Mouse (Mus musculus) heart, adult 9 months (tissue): Measurements from ENCODE around the gene Pianp.
A peak's percentile ranks its signal among the peaks of the same experiment; 100 is the strongest.
"Not testable (repeated sequence)": the region's sequence is repeated elsewhere in the genome, so short reads cannot be mapped to it uniquely, and the experiment has no call there.

ENCODE experiments used
- DNase-seq, 2 experiments: peaks; one replicate each; pipeline ENCODE4 v3.0.0; 2022; ENCODE audit warnings: low spot score in 2 of 2

Gene Pianp

GRCm38 (mm10) chr6:125008060-125008459, 11.6 kb downstream of the Pianp start:
- peak in 1 of 2 experiments; percentile 14 for DNase-seq

GRCm38 (mm10) chr6:125008586-125009128, 12.2 kb downstream of the Pianp start:
- peak; percentile 98 to 99 for DNase-seq

- no peak for DNase-seq
Measured at GRCm38 (mm10) chr6:125009129-125009180, 12.5 kb downstream of the Pianp start, which contains the start of gene Zfp384. Gene Zfp384, plus strand, starts transcription at chr6:125009145.

GRCm38 (mm10) chr6:125009181-125010073, 12.9 kb downstream of the Pianp start:
- peak; percentile 73 to 80 for DNase-seq

- DNase-seq, result no peak
Measured at GRCm38 (mm10) chr6:125017682-125018081, 21.2 kb downstream of the Pianp start.

- not testable (repeated sequence) for DNase-seq
Measured at GRCm38 (mm10) chr6:125030532-125030931, 34.0 kb downstream of the Pianp start.

- DNase-seq, result no peak
Measured at GRCm38 (mm10) chr6:125031604-125032003, 35.1 kb downstream of the Pianp start.

- no peak for DNase-seq
Measured at GRCm38 (mm10) chr6:125038666-125039065, 42.2 kb downstream of the Pianp start.

GRCm38 (mm10) chr6:125039131-125039530, 42.6 kb downstream of the Pianp start:
- peak in 1 of 2 experiments; percentile 21 for DNase-seq

GRCm38 (mm10) chr6:125039533-125040153, 43.1 kb downstream of the Pianp start, which contains the start of gene Ing4:
Gene Ing4, plus strand, starts transcription at chr6:125039760.
- peak; percentile 87 to 92 for DNase-seq

GRCm38 (mm10) chr6:125040221-125040620, 43.7 kb downstream of the Pianp start:
- no peak for DNase-seq

- no peak for DNase-seq
Measured at GRCm38 (mm10) chr6:125041047-125041446, 44.6 kb downstream of the Pianp start.

GRCm38 (mm10) chr6:125042081-125042480, 45.6 kb downstream of the Pianp start:
- no peak for DNase-seq

GRCm38 (mm10) chr6:125046691-125047090, 50.2 kb downstream of the Pianp start:
- peak; percentile 42 to 74 for DNase-seq

GRCm38 (mm10) chr6:125049678-125050077, 53.2 kb downstream of the Pianp start, which contains the start of gene Acrbp:
Gene Acrbp, plus strand, starts transcription at chr6:125049689.
- DNase-seq, result no peak

GRCm38 (mm10) chr6:125051237-125051636, 54.7 kb downstream of the Pianp start:
- no peak for DNase-seq
